Mouse (Mus musculus) heart, adult 2 months (tissue): ENCODE results near the gene Ano8. TPM values are rescaled to one million over a fixed set of nuclear protein-coding genes. Genes with fewer than 3 reads are reported as not detected.
A peak's percentile ranks its signal among the peaks of the same experiment; 100 is the strongest.

Source experiments
- DNase-seq, 2 experiments: peaks; one replicate each; pipeline ENCODE4 v3.0.0; 2021
- H3K27ac ChIP-seq: fragments of 200-600 bp; 2 replicates; pipeline ENCODE4 v1.8.1; 2022
- H3K27me3 ChIP-seq: fragments of 200-500 bp; 2 replicates; pipeline ENCODE4 v1.6.1; 2012; ENCODE audit warnings: mild to moderate bottlenecking, low read length, inconsistent platforms, mixed read lengths; ENCODE audit not compliant: control insufficient read depth, insufficient read depth
- H3K36me3 ChIP-seq: fragments of 200-500 bp; 2 replicates; pipeline ENCODE4 v1.6.1; 2012; ENCODE audit warnings: low read length, inconsistent platforms; ENCODE audit not compliant: control insufficient read depth, insufficient read depth
- H3K4me1 ChIP-seq: fragments of 200-500 bp; 2 replicates; pipeline ENCODE4 v1.6.1; 2011; ENCODE audit warnings: low read length; ENCODE audit not compliant: control insufficient read depth, insufficient read depth
- H3K4me3 ChIP-seq: fragments of 200-600 bp; 2 replicates; pipeline ENCODE4 v1.8.1; 2022
- H3K79me2 ChIP-seq: fragments of 200-500 bp; replicated peaks from 2 replicates; pipeline ENCODE4 v1.6.1; 2012; ENCODE audit warnings: mild to moderate bottlenecking, inconsistent platforms, low read length, moderate library complexity, mixed read lengths; ENCODE audit not compliant: control insufficient read depth, insufficient read depth
- H3K9ac ChIP-seq: fragments of 200-500 bp; 2 replicates; pipeline ENCODE4 v1.6.1; 2012; ENCODE audit warnings: low read depth, mild to moderate bottlenecking, control low read depth, inconsistent platforms, low read length, mixed read lengths
- CTCF ChIP-seq: fragments of 200-600 bp; IDR thresholded peaks from 2 replicates; pipeline ENCODE4 v1.8.1; 2022; ENCODE audit warnings: antibody characterized with exemption, mild to moderate bottlenecking, moderate library complexity
- EP300 ChIP-seq: fragments of 200-500 bp; IDR thresholded peaks from 2 replicates; pipeline ENCODE4 v1.6.1; 2011; ENCODE audit warnings: low read depth, low read length, control low read depth; ENCODE audit not compliant: insufficient read depth
- POLR2A ChIP-seq: fragments of 200-500 bp; IDR thresholded peaks from 2 replicates; pipeline ENCODE4 v1.6.1; 2011; ENCODE audit warnings: mild to moderate bottlenecking, low read depth, low read length, control low read depth; ENCODE audit not compliant: insufficient read depth
- WGBS: fragments of 180-500 bp; shearing (Covaris S2); methylation state at CpG from one replicate; pipeline ENCODE4 v1.1.7; 2018; 5-methylcytosine and 5-hydroxymethylcytosine counted together
- intact Hi-C: fragments of 180-260 bp; cut with DNase I; formaldehyde crosslinking; loops from one replicate; pipeline ENCODE4 v1.15.1; 2025
- polyA plus RNA-seq: library from polyadenylated mRNA; depleted of rRNA; stranded (reverse); fragments of >200 nt; gene quantifications from 2 replicates; pipeline ENCODE4 v1.2.3, GENCODE M21; 2012
- total RNA-seq, 2 experiments: library from RNA; stranded (reverse); gene quantifications; 2 replicates each; pipeline ENCODE4 v1.2.3; 2021

The Ano8 gene
- total and polyA plus RNA-seq, 3 experiments: 15.3 to 16.3 (median 15.6) TPM

GRCm38 (mm10) chr8:71474785-71475701 lies 10.7 kb downstream of the Ano8 start:
- peak in 1 of 2 experiments; percentile 21 for DNase-seq
- intact Hi-C loops: no loop called here
- H3K27ac ChIP-seq: no peak overlapping the region
- TF ChIP-seq POLR2A: no peak
- TF ChIP-seq CTCF: no peak
- no peak for TF ChIP-seq EP300
- H3K79me2 ChIP-seq: no peaks in the 10 kb centered on the region; the same call in 1 of the 2 replicates
- no peaks in the 10 kb centered on the region for H3K27me3 ChIP-seq
- H3K4me3 ChIP-seq: no peak overlapping the region
- 89% methylated on average over 25 of the region's 25 CpGs for WGBS
- H3K36me3 ChIP-seq: no peaks in the 10 kb centered on the region
- peaks cover 6% of the 10 kb centered on the region for H3K4me1 ChIP-seq
- H3K9ac ChIP-seq: no peak overlapping the region

- H3K27ac ChIP-seq: no peak overlapping the region
- no peaks in the 10 kb centered on the region for H3K27me3 ChIP-seq
- 93% methylated on average over 18 of the region's 18 CpGs for WGBS
- peaks cover 1% of the 10 kb centered on the region; the same call in 1 of the 2 replicates for H3K79me2 ChIP-seq
- no peaks in the 10 kb centered on the region for H3K36me3 ChIP-seq
- intact Hi-C loops: no loop called here
- DNase-seq: peak in 1 of 2 experiments; percentile 17
- H3K4me3 ChIP-seq: no peak overlapping the region
- TF ChIP-seq POLR2A: no peak
- TF ChIP-seq EP300: no peak
- no peak for TF ChIP-seq CTCF
- H3K4me1 ChIP-seq: peaks cover 10% of the 10 kb centered on the region
- no peak overlapping the region for H3K9ac ChIP-seq
Observed at GRCm38 (mm10) chr8:71474344-71474743, 11.4 kb downstream of the Ano8 start.

- Histone ChIP-seq H3K27me3 (no peaks in the 10 kb centered on the region), H3K4me1 (peaks cover 10% of the 10 kb centered on the region), H3K79me2 (peaks cover 3% of the 10 kb centered on the region; the same call in 1 of the 2 replicates), H3K4me3 (no peak overlapping the region), H3K9ac (no peak overlapping the region), H3K36me3 (no peaks in the 10 kb centered on the region), H3K27ac (no peak overlapping the region)
- TF ChIP-seq CTCF (peak; percentile 40), POLR2A (no peak), EP300 (no peak)
- DNase-seq: peak in 1 of 2 experiments; percentile 18
- intact Hi-C loops: no loop called here
- WGBS: 92% methylated on average over 8 of the region's 8 CpGs
Observed at GRCm38 (mm10) chr8:71472601-71473386, 13.0 kb downstream of the Ano8 start.

GRCm38 (mm10) chr8:71471861-71472260 lies 13.9 kb downstream of the Ano8 start:
- 95% methylated on average over 17 of the region's 17 CpGs for WGBS
- TF ChIP-seq EP300 (no peak), POLR2A (no peak)
- Histone ChIP-seq H3K4me1 (peaks cover 9% of the 10 kb centered on the region), H3K9ac (no peak overlapping the region), H3K79me2 (peaks cover 3% of the 10 kb centered on the region; the same call in 1 of the 2 replicates), H3K36me3 (no peaks in the 10 kb centered on the region), H3K27ac (no peak overlapping the region), H3K27me3 (no peaks in the 10 kb centered on the region), H3K4me3 (no peak overlapping the region)
- intact Hi-C loops: no loop called here
- no peak for DNase-seq

- Histone ChIP-seq H3K79me2 (peaks cover 3% of the 10 kb centered on the region; the same call in 1 of the 2 replicates), H3K4me3 (no peak overlapping the region), H3K4me1 (peaks cover 9% of the 10 kb centered on the region), H3K27me3 (no peaks in the 10 kb centered on the region), H3K9ac (no peak overlapping the region), H3K27ac (no peak overlapping the region), H3K36me3 (no peaks in the 10 kb centered on the region)
- WGBS: 70% methylated on average over 5 of the region's 5 CpGs
- intact Hi-C loops: no loop called here
- no peak for TF ChIP-seq CTCF
- no peak for TF ChIP-seq POLR2A
- no peak for TF ChIP-seq EP300
- DNase-seq: no peak
Observed at GRCm38 (mm10) chr8:71470913-71471255, 14.9 kb downstream of the Ano8 start.
